Mouse (Mus musculus) 3T3-L1 (cell line): ENCODE data around the gene Nmnat3.
"Not testable (repeated sequence)": the region's sequence is repeated elsewhere in the genome, so short reads cannot be mapped to it uniquely, and the experiment has no call there.

Experiments
- DNase-seq: peaks from one replicate; pipeline ENCODE4 v3.0.0-alpha.2; 2015; ENCODE audit warnings: low read depth, low spot score

The Nmnat3 gene

GRCm38 (mm10) chr9:98287135-98287534, at the start of gene Nmnat3:
Nmnat3 (plus strand) TSS chr9:98287435.
- not testable (repeated sequence) for DNase-seq

- no peak for DNase-seq
These were observed 43.8 kb upstream of the Nmnat3 start for GRCm38 (mm10) chr9:98243481-98243880.

GRCm38 (mm10) chr9:98244223-98244622, 43.0 kb upstream of the Nmnat3 start:
- DNase-seq: peak; percentile 9

GRCm38 (mm10) chr9:98245226-98245625, 42.0 kb upstream of the Nmnat3 start:
- DNase-seq: no peak

GRCm38 (mm10) chr9:98246351-98246750, 40.9 kb upstream of the Nmnat3 start:
- DNase-seq: no peak

GRCm38 (mm10) chr9:98260210-98260609, 27.0 kb upstream of the Nmnat3 start:
- DNase-seq: no peak

GRCm38 (mm10) chr9:98261461-98262011, 25.7 kb upstream of the Nmnat3 start:
- DNase-seq: no peak

GRCm38 (mm10) chr9:98264916-98265315, 22.3 kb upstream of the Nmnat3 start:
- no peak for DNase-seq

GRCm38 (mm10) chr9:98272734-98273133, 14.5 kb upstream of the Nmnat3 start:
- no peak for DNase-seq

GRCm38 (mm10) chr9:98275080-98275479, 12.2 kb upstream of the Nmnat3 start:
- DNase-seq: no peak

- DNase-seq: no peak
These were observed 7.1 kb upstream of the Nmnat3 start for GRCm38 (mm10) chr9:98280162-98280561.

- no peak for DNase-seq
These were observed 1.5 kb upstream of the Nmnat3 start for GRCm38 (mm10) chr9:98285606-98286301.

- DNase-seq: no peak
These were observed 2.4 kb downstream of the Nmnat3 start for GRCm38 (mm10) chr9:98289665-98290064.

- no peak for DNase-seq
These were observed 3.4 kb downstream of the Nmnat3 start for GRCm38 (mm10) chr9:98290591-98290990.

- peak; percentile 53 for DNase-seq
These were observed 9.4 kb downstream of the Nmnat3 start for GRCm38 (mm10) chr9:98296383-98297201.

GRCm38 (mm10) chr9:98297234-98297936, 10.2 kb downstream of the Nmnat3 start:
- peak; percentile 70 for DNase-seq

- no peak for DNase-seq
These were observed 10.8 kb downstream of the Nmnat3 start for GRCm38 (mm10) chr9:98297937-98298595.

GRCm38 (mm10) chr9:98298761-98299160, 11.5 kb downstream of the Nmnat3 start:
- DNase-seq: no peak

- no peak for DNase-seq
These were observed 12.0 kb downstream of the Nmnat3 start for GRCm38 (mm10) chr9:98299235-98299634.

GRCm38 (mm10) chr9:98300582-98300981, 13.3 kb downstream of the Nmnat3 start:
- no peak for DNase-seq

GRCm38 (mm10) chr9:98307011-98307410, 19.8 kb downstream of the Nmnat3 start:
- no peak for DNase-seq
